Comparison of ENCODE assay signal across 16 mouse cellular contexts in the genomic region with DNA sequence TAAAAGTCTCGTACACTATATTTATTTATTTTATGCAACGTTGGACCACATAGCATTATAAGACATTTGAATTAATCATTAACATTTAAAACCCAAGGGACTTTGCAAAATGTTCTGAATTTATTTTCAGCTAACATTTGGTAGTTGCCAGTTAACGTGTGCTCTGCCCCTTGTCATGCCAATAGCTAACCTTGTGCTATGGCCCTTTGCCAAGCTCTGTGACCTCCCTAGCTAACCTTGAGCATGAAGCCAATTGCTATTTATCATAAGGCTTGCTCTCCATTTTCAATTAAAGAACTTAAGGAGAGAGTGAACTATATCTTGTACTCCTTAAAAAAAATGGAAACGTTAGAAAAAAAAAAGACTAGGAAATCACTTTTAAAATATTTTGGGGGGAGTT. TPM values are rescaled to one million over a fixed set of nuclear protein-coding genes. Genes with fewer than 3 reads are reported as not detected.
DNase-seq lines count a peak whose midpoint lies in the region; ATAC-seq and TF ChIP-seq lines count a peak whose summit lies in the region.
"Had no signal": no experiment of that assay in that cellular context is flagged by ENCODE, and none has a peak within 500 bp of the region (broad histone marks: within the 10 kb centered on the region; RNA-seq: fewer than 3 reads in every experiment).

No protein-coding gene starts in this region.

- no peak for TF ChIP-seq CTCF in kidney, adult 2 months (conservative IDR thresholded peaks at IDR 0.05; ENCODE audit: insufficient read depth, insufficient read length, low read depth, low read length)

- ATAC-seq in kidney, embryonic 16.5 days (ENCODE audit: low FRiP score, low TSS enrichment): no peak

- no peak overlapping the region for H3K27ac ChIP-seq in kidney, adult 2 months (ENCODE audit: insufficient read depth, low read depth, low read length)
- no peak overlapping the region for H3K27ac ChIP-seq in kidney, embryonic 16.5 days (ENCODE audit: low read length)
- H3K27ac ChIP-seq in embryonic facial prominence, embryonic 10.5 days (replicated peaks): no peak overlapping the region
- H3K27ac ChIP-seq: forebrain, embryonic 12.5 days; hindbrain, embryonic 15.5 days; neural tube, embryonic 12.5 days had no signal

- DNase-seq in heart, adult 18-20 months: peak; percentile 30
- no peak for DNase-seq in heart, adult 11 months
- peak; percentile 84 for DNase-seq in kidney, adult 2 months
- DNase-seq in adrenal gland, postnatal 14 days: peak; percentile 89
- DNase-seq in kidney, postnatal 36 days: peak; percentile 77 to 82
- DNase-seq in embryonic facial prominence, embryonic 10.5 days (ENCODE audit: low spot score): no peak
- DNase-seq in spleen, adult 12 weeks (ENCODE audit: low spot score): no peak
- DNase-seq: lung, adult 2 months; lung, postnatal 36 days; thymus, postnatal 25 days had no signal

- H3K4me1 ChIP-seq in kidney, adult 2 months (ENCODE audit: control insufficient read depth, insufficient read depth, low read length): peaks cover 2% of the 10 kb centered on the region; the same call in 1 of the 2 replicates
- no peaks in the 10 kb centered on the region for H3K4me1 ChIP-seq in kidney, embryonic 16.5 days (ENCODE audit: insufficient read depth, low read length)
- no peaks in the 10 kb centered on the region for H3K4me1 ChIP-seq in embryonic facial prominence, embryonic 10.5 days
- H3K4me1 ChIP-seq: forebrain, embryonic 12.5 days; hindbrain, embryonic 15.5 days; neural tube, embryonic 12.5 days had no signal

- no peaks in the 10 kb centered on the region for H3K36me3 ChIP-seq in kidney, adult 2 months (ENCODE audit: control insufficient read depth, insufficient read depth, low read length)
- H3K36me3 ChIP-seq in kidney, embryonic 16.5 days (ENCODE audit: insufficient read depth, low read length): no peaks in the 10 kb centered on the region
- no peaks in the 10 kb centered on the region for H3K36me3 ChIP-seq in embryonic facial prominence, embryonic 10.5 days (replicated peaks)
- H3K36me3 ChIP-seq: forebrain, embryonic 12.5 days; hindbrain, embryonic 15.5 days; neural tube, embryonic 12.5 days had no signal

- no peaks in the 10 kb centered on the region for H3K27me3 ChIP-seq in kidney, adult 2 months (replicated peaks; ENCODE audit: control insufficient read depth, insufficient read depth, low read length)
- H3K27me3 ChIP-seq in kidney, embryonic 16.5 days (ENCODE audit: insufficient read depth, low read length): no peaks in the 10 kb centered on the region
- H3K27me3 ChIP-seq in embryonic facial prominence, embryonic 10.5 days (replicated peaks; ENCODE audit: low read depth, poor library complexity, severe bottlenecking): no peaks in the 10 kb centered on the region
- H3K27me3 ChIP-seq: forebrain, embryonic 12.5 days; hindbrain, embryonic 15.5 days; neural tube, embryonic 12.5 days had no signal

- no peak for TF ChIP-seq POLR2A in kidney, adult 2 months (IDR thresholded peaks at IDR 0.05; ENCODE audit: low read depth, low read length)

- no peak overlapping the region for H3K4me2 ChIP-seq in kidney, embryonic 16.5 days (replicated peaks; ENCODE audit: low read depth, low read length)
- H3K4me2 ChIP-seq: forebrain, embryonic 12.5 days; hindbrain, embryonic 15.5 days; liver, embryonic 11.5 days; neural tube, embryonic 12.5 days had no signal

- H3K9ac ChIP-seq in kidney, embryonic 16.5 days (replicated peaks; ENCODE audit: low read length): no peak overlapping the region
- H3K9ac ChIP-seq: forebrain, embryonic 12.5 days; hindbrain, embryonic 15.5 days; neural tube, embryonic 12.5 days had no signal

- no peaks in the 10 kb centered on the region for H3K9me3 ChIP-seq in kidney, embryonic 16.5 days (ENCODE audit: low read length)
- H3K9me3 ChIP-seq in embryonic facial prominence, embryonic 10.5 days: no peaks in the 10 kb centered on the region
- H3K9me3 ChIP-seq: forebrain, embryonic 12.5 days; hindbrain, embryonic 15.5 days; neural tube, embryonic 12.5 days had no signal

- WGBS in kidney, adult 2 months: 26% methylated on average over 4 of the region's 4 CpGs
- WGBS in kidney, embryonic 16.5 days: 63% methylated on average over 4 of the region's 4 CpGs
- 90% methylated on average over 4 of the region's 4 CpGs for WGBS in embryonic facial prominence, embryonic 10.5 days

- no peak overlapping the region for H3K4me3 ChIP-seq in kidney, adult 2 months (ENCODE audit: insufficient read depth, low read depth, low read length)
- no peak overlapping the region for H3K4me3 ChIP-seq in kidney, embryonic 16.5 days (ENCODE audit: low read length)
- no peak overlapping the region for H3K4me3 ChIP-seq in embryonic facial prominence, embryonic 10.5 days
- H3K4me3 ChIP-seq: forebrain, embryonic 12.5 days; hindbrain, embryonic 15.5 days; neural tube, embryonic 12.5 days had no signal

RNA-seq across cellular contexts. Expression of gene Il7r, which starts 43.4 kb away (rescaled TPM):
- total RNA-seq in heart, adult 18-20 months (2021): 1 to 10 TPM in 1 of 2 experiments, under 1 TPM in 1; 0.20 to 5.0 TPM
- 0.04 and 0.95 TPM in 2 replicates for polyA plus RNA-seq in kidney, adult 2 months (2012; rRNA removed)
- 0.05 and 0.24 TPM in 2 replicates for polyA plus RNA-seq in kidney, embryonic 16.5 days (2015; fragmentation: Nextera tagmentation; extraction: Ambion mirVana)
- total RNA-seq in adrenal gland, postnatal 14 days (2021): 1.3 and 10.8 TPM in 2 replicates
- not detected in 2 replicates for polyA plus RNA-seq in embryonic facial prominence, embryonic 10.5 days (2016; fragmentation: Nextera tagmentation; extraction: Ambion mirVana)
- total RNA-seq: MEL had no signal
- polyA plus RNA-seq: forebrain, embryonic 12.5 days; neural tube, embryonic 12.5 days had no signal

Comparison
In these comparisons a context has a peak if more than half of its experiments do, and no peak if none do; other contexts are left out.
1. DNase-seq: peak in heart, adult 18-20 months (2 of 2), kidney, adult 2 months (single experiment), adrenal gland, postnatal 14 days (single experiment) and kidney, postnatal 36 days (2 of 2); none in heart, adult 11 months (single experiment), embryonic facial prominence, embryonic 10.5 days (single experiment) and spleen, adult 12 weeks (single experiment).